Mouse (Mus musculus) liver, embryonic 15.5 days (tissue): ENCODE data around the gene Efna3. TPM values are rescaled to one million over a fixed set of nuclear protein-coding genes. Genes with fewer than 3 reads are reported as not detected.
A peak's percentile ranks its signal among the peaks of the same experiment; 100 is the strongest.

Source experiments
- ATAC-seq: fragments of 200-750 bp; cut with Nextera tagmentation; 2 replicates; pipeline ENCODE4 v1.8.0; 2017; ENCODE audit warnings: moderate number of reproducible peaks, mild to moderate bottlenecking, moderate library complexity; ENCODE audit not compliant: insufficient read depth
- H3K27ac ChIP-seq: fragments of 300-500 bp; sonication (generic); replicated peaks from 2 replicates; pipeline ENCODE4 v1.5.1; 2015; ENCODE audit warnings: mild to moderate bottlenecking, inconsistent platforms
- H3K27me3 ChIP-seq: fragments of 300-500 bp; sonication (generic); 2 replicates; pipeline ENCODE4 v1.6.1; 2015; ENCODE audit warnings: mild to moderate bottlenecking, inconsistent platforms
- H3K36me3 ChIP-seq: fragments of 300-500 bp; sonication (generic); replicated peaks from 2 replicates; pipeline ENCODE4 v1.6.1; 2015; ENCODE audit warnings: moderate library complexity, mild to moderate bottlenecking, inconsistent platforms
- H3K4me1 ChIP-seq: fragments of 300-500 bp; sonication (generic); replicated peaks from 2 replicates; pipeline ENCODE4 v1.6.1; 2015; ENCODE audit warnings: inconsistent platforms
- H3K4me2 ChIP-seq: fragments of 300-500 bp; sonication (generic); 2 replicates; pipeline ENCODE4 v1.6.1; 2015; ENCODE audit warnings: moderate library complexity, mild to moderate bottlenecking, inconsistent platforms
- H3K4me3 ChIP-seq: fragments of 300-500 bp; sonication (generic); replicated peaks from 2 replicates; pipeline ENCODE4 v1.5.1; 2015; ENCODE audit warnings: mild to moderate bottlenecking, inconsistent platforms
- H3K9ac ChIP-seq: fragments of 300-500 bp; sonication (generic); 2 replicates; pipeline ENCODE4 v1.6.1; 2015; ENCODE audit warnings: moderate library complexity, mild to moderate bottlenecking, inconsistent platforms
- H3K9me3 ChIP-seq: fragments of 300-500 bp; sonication (generic); replicated peaks from 2 replicates; pipeline ENCODE4 v1.6.1; 2016; ENCODE audit warnings: inconsistent platforms
- WGBS: fragments of 180-500 bp; shearing (Covaris S2); methylation state at CpG from one replicate; pipeline ENCODE4 v1.1.7; 2015; ENCODE audit warnings: mixed read lengths; ENCODE audit not compliant: insufficient replicate concordance; 5-methylcytosine and 5-hydroxymethylcytosine counted together
- polyA plus RNA-seq: library from polyadenylated mRNA; unstranded; fragments of >200 nt; fragmentation: Nextera tagmentation; extraction: Ambion mirVana; gene quantifications from 2 replicates; pipeline ENCODE4 v1.2.1, GENCODE M21; 2015

Efna3 gene
- 0.18 and 0.58 TPM in 2 replicates for polyA plus RNA-seq

DNA sequence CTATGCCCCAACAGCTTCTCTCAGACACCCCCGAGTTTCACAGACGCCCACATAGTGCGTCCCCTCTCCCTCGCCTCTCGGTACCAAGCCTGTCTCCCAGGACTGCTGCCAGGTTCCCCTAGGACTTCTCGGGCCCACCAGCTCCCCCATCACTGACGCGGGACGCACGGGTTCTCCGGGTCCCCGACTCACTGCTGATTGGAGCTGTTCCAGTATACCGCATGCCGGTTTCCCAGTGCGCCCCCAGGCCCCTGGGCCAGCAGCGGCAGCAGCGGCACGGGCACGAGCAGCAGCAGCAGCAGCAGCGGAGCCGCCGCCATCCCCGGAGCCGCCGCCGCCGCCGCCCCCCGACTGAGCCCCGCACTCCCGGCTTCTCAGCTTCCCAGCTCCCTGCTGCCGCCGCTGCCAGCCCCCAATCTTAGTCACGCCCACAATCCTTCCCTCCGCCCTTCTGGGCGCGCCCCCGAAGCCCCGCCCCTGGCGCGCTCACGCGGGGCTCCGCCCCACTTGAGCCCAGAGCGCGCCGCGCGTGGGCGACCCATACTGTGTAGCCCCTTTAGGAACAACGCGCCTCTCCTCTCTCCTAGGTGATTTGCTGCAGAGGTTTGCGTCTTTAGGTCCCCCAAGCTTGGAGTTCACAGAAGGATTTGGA lies at the start of gene Efna3:
Gene Efna3, minus strand, starts transcription at position 452 of the 652 bp plus-strand sequence.
- Histone ChIP-seq H3K27ac (no peak within 1 kb of the TSS), H3K27me3 (peaks cover 98% of the 10 kb centered on the region), H3K4me1 (peaks cover 35% of the 10 kb centered on the region), H3K9me3 (no peaks in the 10 kb centered on the region), H3K4me2 (peak within 1 kb of the TSS; percentile 68), H3K9ac (no peak within 1 kb of the TSS), H3K4me3 (peak within 1 kb of the TSS; percentile 45), H3K36me3 (no peaks in the 10 kb centered on the region)
- under 1% methylated on average over 53 of the region's 53 CpGs for WGBS
- no peak for ATAC-seq

DNA sequence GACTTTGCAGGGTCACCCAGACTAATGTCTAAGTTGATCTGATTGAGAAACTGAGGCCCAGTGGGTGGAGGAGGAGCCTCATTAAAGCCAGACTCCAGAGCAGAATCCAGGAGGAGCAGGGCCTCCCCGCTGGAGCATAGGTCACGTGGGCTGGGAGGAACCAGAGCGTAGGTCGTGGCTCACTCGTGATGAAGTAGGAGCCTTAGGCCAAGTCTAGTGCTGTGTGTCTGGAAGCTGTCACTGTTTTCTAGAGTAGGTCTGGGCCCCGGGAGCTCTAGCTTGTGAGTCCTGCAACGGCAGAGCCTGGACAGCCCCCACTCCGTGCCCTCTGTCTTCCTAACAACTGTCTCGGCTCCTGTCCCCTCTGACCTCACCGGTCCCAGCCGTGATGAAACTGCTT lies 44.6 kb upstream of the Efna3 start:
- Histone ChIP-seq H3K9ac (no peak overlapping the region), H3K4me3 (no peak overlapping the region)
- WGBS: 59% methylated on average over 11 of the region's 11 CpGs

GRCm38 (mm10) chr3:89365486-89366414 lies 43.0 kb upstream of the Efna3 start:
- no peak overlapping the region for H3K9ac ChIP-seq

More for the DNA sequence above, 44.6 kb upstream of the Efna3 start:
- Histone ChIP-seq H3K27ac (no peak overlapping the region), H3K4me1 (no peaks in the 10 kb centered on the region), H3K27me3 (peaks cover 5% of the 10 kb centered on the region), H3K9me3 (no peaks in the 10 kb centered on the region), H3K36me3 (no peaks in the 10 kb centered on the region), H3K4me2 (no peak overlapping the region)
- no peak for ATAC-seq

GRCm38 (mm10) chr3:89365153-89365485 lies 42.4 kb upstream of the Efna3 start, which contains the start of gene Dcst1:
Dcst1 (minus strand) TSS chr3:89365253.
- no peak within 1 kb of the TSS for H3K4me2 ChIP-seq
- no peak for ATAC-seq
- WGBS: 77% methylated on average over 11 of the region's 11 CpGs
- H3K9me3 ChIP-seq: no peaks in the 10 kb centered on the region
- no peak within 1 kb of the TSS for H3K4me3 ChIP-seq
- no peaks in the 10 kb centered on the region for H3K36me3 ChIP-seq
- no peak within 1 kb of the TSS for H3K9ac ChIP-seq
- H3K27ac ChIP-seq: no peak within 1 kb of the TSS
- H3K4me1 ChIP-seq: no peaks in the 10 kb centered on the region
- peaks cover 5% of the 10 kb centered on the region for H3K27me3 ChIP-seq

More at GRCm38 (mm10) chr3:89365486-89366414, 43.0 kb upstream of the Efna3 start:
- Histone ChIP-seq H3K27me3 (peaks cover 5% of the 10 kb centered on the region), H3K4me2 (no peak overlapping the region), H3K4me3 (no peak overlapping the region), H3K9me3 (no peaks in the 10 kb centered on the region), H3K27ac (no peak overlapping the region), H3K36me3 (no peaks in the 10 kb centered on the region), H3K4me1 (no peaks in the 10 kb centered on the region)
- 58% methylated on average over 20 of the region's 20 CpGs for WGBS
- no peak for ATAC-seq

- no peak overlapping the region for H3K4me3 ChIP-seq
- no peak overlapping the region for H3K4me2 ChIP-seq
- H3K9me3 ChIP-seq: no peaks in the 10 kb centered on the region
- H3K27ac ChIP-seq: no peak overlapping the region
- no peak overlapping the region for H3K9ac ChIP-seq
- no peaks in the 10 kb centered on the region for H3K4me1 ChIP-seq
- no peak for ATAC-seq
- peaks cover 5% of the 10 kb centered on the region for H3K27me3 ChIP-seq
- no peaks in the 10 kb centered on the region for H3K36me3 ChIP-seq
- WGBS: 67% methylated on average over 8 of the region's 8 CpGs
Measured at GRCm38 (mm10) chr3:89364631-89365030, 41.9 kb upstream of the Efna3 start.

DNA sequence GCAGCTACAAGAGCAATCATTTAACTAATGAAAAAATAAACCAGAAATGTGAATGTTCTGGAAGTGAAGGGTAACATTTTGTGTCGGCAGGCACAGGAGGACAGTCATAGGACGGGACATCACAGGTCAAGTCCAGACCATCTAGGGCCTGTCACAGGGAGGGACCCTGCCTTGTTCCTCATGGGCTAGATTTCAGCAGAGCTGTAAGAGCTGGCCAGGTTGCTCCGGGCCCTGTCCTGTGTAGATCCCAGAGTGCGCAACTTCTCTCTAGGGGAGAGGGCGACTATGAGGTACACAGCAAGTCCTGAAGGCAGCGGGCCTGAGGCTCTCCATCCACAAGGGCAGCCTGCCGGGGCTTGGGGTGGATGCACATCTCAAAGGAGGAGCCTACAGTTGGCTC lies 38.9 kb upstream of the Efna3 start, which contains the start of gene Dcst2:
Gene Dcst2, plus strand, starts transcription at position 301 of the 400 bp plus-strand sequence.
- H3K9ac ChIP-seq: no peak within 1 kb of the TSS
- no peaks in the 10 kb centered on the region for H3K36me3 ChIP-seq
- H3K27ac ChIP-seq: no peak within 1 kb of the TSS
- no peak for ATAC-seq
- no peaks in the 10 kb centered on the region for H3K4me1 ChIP-seq
- peaks cover 2% of the 10 kb centered on the region for H3K27me3 ChIP-seq
- H3K4me2 ChIP-seq: no peak within 1 kb of the TSS
- H3K9me3 ChIP-seq: no peaks in the 10 kb centered on the region
- WGBS: 69% methylated on average over 7 of the region's 7 CpGs
- no peak within 1 kb of the TSS for H3K4me3 ChIP-seq

GRCm38 (mm10) chr3:89360237-89360636 lies 37.5 kb upstream of the Efna3 start:
- no peak overlapping the region for H3K4me3 ChIP-seq
- H3K9me3 ChIP-seq: no peaks in the 10 kb centered on the region
- H3K36me3 ChIP-seq: no peaks in the 10 kb centered on the region
- H3K4me2 ChIP-seq: no peak overlapping the region
- H3K9ac ChIP-seq: no peak overlapping the region
- WGBS: 22% methylated on average over 3 of the region's 3 CpGs
- H3K27me3 ChIP-seq: peaks cover 6% of the 10 kb centered on the region
- H3K4me1 ChIP-seq: no peaks in the 10 kb centered on the region
- ATAC-seq: no peak
- H3K27ac ChIP-seq: no peak overlapping the region

DNA sequence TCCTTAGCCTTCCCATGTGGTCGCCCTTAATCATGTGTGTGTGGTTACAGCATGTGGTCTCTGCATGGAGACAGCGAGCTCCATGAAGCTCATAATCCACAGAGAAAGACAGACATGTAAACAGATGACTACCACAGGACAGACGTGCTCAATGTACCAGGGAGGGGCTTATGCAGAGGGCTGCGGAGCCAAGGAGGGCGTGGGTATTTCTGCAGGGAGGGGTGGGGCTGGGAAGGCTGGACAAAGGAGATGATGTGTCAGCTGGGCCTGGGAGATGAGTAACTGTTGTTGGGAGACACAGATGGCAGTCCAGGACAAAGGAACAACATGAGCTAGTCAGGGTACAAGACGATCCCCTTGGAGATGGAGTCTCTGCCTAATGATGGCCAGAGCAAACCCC lies 36.9 kb upstream of the Efna3 start:
- no peak for ATAC-seq
- H3K36me3 ChIP-seq: no peaks in the 10 kb centered on the region
- WGBS: 51% methylated on average over 6 of the region's 6 CpGs
- H3K4me1 ChIP-seq: no peaks in the 10 kb centered on the region; the same call in 1 of the 2 replicates
- H3K27me3 ChIP-seq: peaks cover 6% of the 10 kb centered on the region
- H3K4me3 ChIP-seq: no peak overlapping the region
- no peak overlapping the region for H3K4me2 ChIP-seq
- H3K9ac ChIP-seq: no peak overlapping the region
- no peaks in the 10 kb centered on the region for H3K9me3 ChIP-seq
- no peak overlapping the region for H3K27ac ChIP-seq

GRCm38 (mm10) chr3:89356029-89356428 lies 33.3 kb upstream of the Efna3 start:
- no peaks in the 10 kb centered on the region for H3K36me3 ChIP-seq

DNA sequence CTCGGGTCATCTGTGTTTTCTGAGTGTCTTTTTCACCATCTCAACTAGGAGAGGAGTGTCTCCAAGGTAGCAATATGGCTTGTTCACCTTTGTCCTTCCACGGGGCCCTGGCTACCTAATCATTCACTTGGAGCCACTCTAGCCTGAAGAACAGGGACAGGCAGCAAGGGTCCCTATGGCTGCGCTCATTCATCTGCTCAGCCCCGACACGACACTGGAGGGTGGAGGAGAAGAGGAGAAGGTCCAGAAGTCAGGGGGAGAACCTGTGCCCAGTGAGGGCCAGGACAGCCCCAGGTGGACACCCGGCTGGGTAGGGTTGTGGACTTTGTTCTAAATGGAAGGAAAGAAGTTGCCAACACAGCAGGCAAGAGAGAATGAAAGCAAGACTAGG lies 32.7 kb upstream of the Efna3 start:
- no peak for ATAC-seq
- no peak overlapping the region for H3K4me2 ChIP-seq
- no peaks in the 10 kb centered on the region for H3K9me3 ChIP-seq
- peaks cover 5% of the 10 kb centered on the region; the same call in 1 of the 2 replicates for H3K4me1 ChIP-seq
- no peaks in the 10 kb centered on the region for H3K36me3 ChIP-seq
- H3K27me3 ChIP-seq: peaks cover 40% of the 10 kb centered on the region
- no peak overlapping the region for H3K9ac ChIP-seq
- 52% methylated on average over 6 of the region's 6 CpGs for WGBS
- H3K4me3 ChIP-seq: no peak overlapping the region
- H3K27ac ChIP-seq: no peak overlapping the region

More at GRCm38 (mm10) chr3:89356029-89356428, 33.3 kb upstream of the Efna3 start:
- 57% methylated on average over 9 of the region's 9 CpGs for WGBS
- Histone ChIP-seq H3K4me1 (peaks cover 5% of the 10 kb centered on the region; the same call in 1 of the 2 replicates), H3K9ac (no peak overlapping the region), H3K27ac (no peak overlapping the region), H3K9me3 (no peaks in the 10 kb centered on the region), H3K27me3 (peaks cover 36% of the 10 kb centered on the region), H3K4me2 (no peak overlapping the region), H3K4me3 (no peak overlapping the region)
- ATAC-seq: no peak

DNA sequence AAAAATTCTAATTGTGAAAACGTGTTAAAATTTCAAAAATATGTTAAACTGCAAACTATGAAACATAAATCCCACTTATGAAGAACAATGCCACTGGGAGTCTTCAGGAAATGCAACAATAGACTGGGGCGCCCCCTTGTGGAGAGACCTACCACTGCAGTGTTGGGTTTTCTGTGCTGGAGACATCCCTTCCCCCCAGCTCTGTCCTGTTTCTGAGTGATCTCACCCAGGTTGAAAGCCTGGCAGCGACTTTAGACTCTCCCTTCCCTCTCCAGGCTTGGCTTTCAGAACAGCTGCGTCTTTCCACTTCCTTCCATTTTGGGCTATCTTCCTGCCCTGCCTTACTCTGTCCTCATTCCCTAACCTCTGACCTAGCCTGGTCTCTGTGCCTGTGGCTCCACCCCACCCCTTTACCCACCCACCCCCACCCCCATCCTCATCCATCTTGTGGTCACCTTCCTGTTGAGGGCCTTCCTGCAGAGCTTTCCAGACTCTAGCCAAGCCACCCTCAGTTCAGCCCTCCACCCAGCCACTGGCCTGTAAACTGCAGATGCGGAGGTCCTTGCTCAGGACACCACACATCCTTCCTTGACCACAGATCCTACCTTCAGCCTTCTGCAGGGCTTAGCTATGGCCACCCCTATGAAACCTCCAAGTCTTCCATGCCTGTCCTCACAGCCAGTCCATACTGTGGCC lies 32.2 kb upstream of the Efna3 start:
- no peak overlapping the region for H3K4me2 ChIP-seq
- WGBS: 14% methylated on average over 5 of the region's 5 CpGs
- H3K9me3 ChIP-seq: no peaks in the 10 kb centered on the region
- H3K36me3 ChIP-seq: no peaks in the 10 kb centered on the region
- H3K9ac ChIP-seq: no peak overlapping the region
- H3K4me1 ChIP-seq: peaks cover 11% of the 10 kb centered on the region
- no peak overlapping the region for H3K27ac ChIP-seq
- no peak overlapping the region for H3K4me3 ChIP-seq
- ATAC-seq: no peak
- H3K27me3 ChIP-seq: peaks cover 46% of the 10 kb centered on the region
